Mouse (Mus musculus): ENCODE data around the gene Rpl38. TPM values are rescaled to one million over a fixed set of nuclear protein-coding genes. Genes with fewer than 3 reads are reported as not detected.

The Rpl38 gene
- total and polyA plus RNA-seq, 3 experiments: 335 to 660 (median 587) TPM

DNA sequence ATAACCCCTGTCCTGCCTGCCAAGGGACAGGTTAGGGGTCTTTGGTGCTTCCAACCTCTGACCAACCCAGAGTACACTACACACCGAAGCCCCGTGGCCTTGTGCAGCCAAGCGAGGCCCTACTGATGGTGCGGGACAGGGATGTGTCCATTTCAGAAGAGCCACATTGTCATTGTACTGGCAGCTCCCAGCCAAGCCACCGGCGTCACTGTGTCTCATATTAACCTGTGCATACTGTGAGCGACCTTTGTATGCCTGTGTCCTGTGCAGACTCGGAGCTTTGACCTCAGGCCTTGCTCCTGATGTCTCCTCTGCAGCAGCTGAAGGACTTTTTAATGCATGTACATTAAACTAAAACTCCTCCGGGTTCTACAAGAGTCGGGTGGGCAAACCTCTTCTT lies 52.2 kb downstream of the Rpl38 start:
- Histone ChIP-seq H3K4me3 (no peak overlapping the region), H3K27ac (no peak overlapping the region), H3K27me3 (ENCODE audit: control insufficient read depth, insufficient read depth, low read length) (no peaks in the 10 kb centered on the region), H3K9ac (ENCODE audit: low read depth, low read length) (no peak overlapping the region), H3K36me3 (ENCODE audit: control insufficient read depth, insufficient read depth, low read length) (no peaks in the 10 kb centered on the region), H3K4me1 (ENCODE audit: control insufficient read depth, insufficient read depth, low read length) (no peaks in the 10 kb centered on the region), H3K79me2 (replicated peaks; ENCODE audit: control insufficient read depth, insufficient read depth, low read length) (no peaks in the 10 kb centered on the region)
- TF ChIP-seq POLR2A (IDR thresholded peaks at IDR 0.05; ENCODE audit: insufficient read depth, low read depth, low read length) (no peak), CTCF (IDR thresholded peaks at IDR 0.05) (no peak), EP300 (IDR thresholded peaks at IDR 0.05; ENCODE audit: insufficient read depth, low read depth, low read length) (no peak)
- WGBS: 95% methylated on average over 10 of the region's 10 CpGs
- DNase-seq: no peak
- intact Hi-C loops (cut with DNase I): no loop called here

Other genes with a start within 250 kb of the Rpl38 start
- 1 to 10 TPM; 4.3 to 4.9 TPM for gene Ttyh2, start 6.9 kb downstream of the Rpl38 start, total RNA-seq (2021)
- 6.3 and 7.5 TPM in 2 replicates for gene Ttyh2, start 6.9 kb downstream of the Rpl38 start, polyA plus RNA-seq (2012; rRNA removed)
- gene Dnaic2, start 58.9 kb downstream of the Rpl38 start, total RNA-seq (2021): under 1 TPM; 0.16 to 0.18 TPM
- 0.44 and 1.5 TPM in 2 replicates for gene Dnaic2, start 58.9 kb downstream of the Rpl38 start, polyA plus RNA-seq (2012; rRNA removed)
- under 1 TPM; 0.18 to 0.21 TPM for gene Kif19a, start 96.9 kb downstream of the Rpl38 start, total RNA-seq (2021)
- gene Kif19a, start 96.9 kb downstream of the Rpl38 start, polyA plus RNA-seq (2012; rRNA removed): 0.32 and 1.2 TPM in 2 replicates
- not detected for gene Btbd17, start 127.4 kb downstream of the Rpl38 start, total RNA-seq (2021)
- 0.06 TPM in 1 of 2 replicates, not detected in the other for gene Btbd17, start 127.4 kb downstream of the Rpl38 start, polyA plus RNA-seq (2012; rRNA removed)
- gene Gpr142, start 130.4 kb downstream of the Rpl38 start, total RNA-seq (2021): not detected
- not detected in 2 replicates for gene Gpr142, start 130.4 kb downstream of the Rpl38 start, polyA plus RNA-seq (2012; rRNA removed)
- 1 to 10 TPM; 6.3 to 7.9 TPM for gene Gprc5c, start 182.6 kb downstream of the Rpl38 start, total RNA-seq (2021)
- 11.6 and 11.9 TPM in 2 replicates for gene Gprc5c, start 182.6 kb downstream of the Rpl38 start, polyA plus RNA-seq (2012; rRNA removed)
- gene Cd300a, start 221.5 kb downstream of the Rpl38 start, total RNA-seq (2021): under 1 TPM; 0.77 to 0.89 TPM
- gene Cd300a, start 221.5 kb downstream of the Rpl38 start, polyA plus RNA-seq (2012; rRNA removed): 1.1 TPM in 2 replicates